Mouse (Mus musculus): ENCODE results near the gene Gm9495. TPM values are rescaled to one million over a fixed set of nuclear protein-coding genes. Genes with fewer than 3 reads are reported as not detected.
A peak's percentile ranks its signal among the peaks of the same experiment; 100 is the strongest.
"Not testable (repeated sequence)": the region's sequence is repeated elsewhere in the genome, so short reads cannot be mapped to it uniquely, and the experiment has no call there.

Gm9495 gene
- under 1 TPM in 1 of 2 experiments, not detected in 1; 0.11 TPM for total RNA-seq (2021)
- long read RNA-seq, experiment 1: 0 reads
- long read RNA-seq, experiment 2: 0 reads

- not testable (repeated sequence) for DNase-seq (ENCODE audit: low spot score in 2 of 2)
These were observed at the start of gene Gm9495 for GRCm38 (mm10) chr8:69453465-69453864. Gm9495 (minus strand) TSS chr8:69453565.

DNA sequence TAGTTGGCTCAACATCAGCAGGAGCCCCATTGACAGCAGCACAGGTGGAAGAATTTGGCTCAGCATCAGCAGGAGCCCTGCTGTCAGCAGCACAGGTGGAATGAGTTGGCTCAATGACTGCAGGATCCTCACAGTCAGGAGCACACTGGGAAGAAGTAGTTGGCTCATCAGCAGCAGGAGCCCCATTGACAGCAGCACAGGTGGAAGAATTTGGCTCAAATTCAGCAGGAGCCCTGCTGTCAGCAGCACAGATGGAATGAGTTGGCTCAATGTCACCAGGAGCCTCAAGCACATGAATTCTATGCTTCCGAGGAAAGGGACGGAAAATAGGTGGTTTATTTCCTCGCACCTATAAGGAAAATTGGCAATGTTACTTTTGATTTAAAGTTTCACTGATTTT is 21.6 kb upstream of the Gm9495 start:
- not testable (repeated sequence) for DNase-seq (ENCODE audit: low spot score in 2 of 2)

GRCm38 (mm10) chr8:69420018-69420417 is 33.3 kb downstream of the Gm9495 start:
- not testable (repeated sequence) for DNase-seq (ENCODE audit: low spot score in 2 of 2)

DNA sequence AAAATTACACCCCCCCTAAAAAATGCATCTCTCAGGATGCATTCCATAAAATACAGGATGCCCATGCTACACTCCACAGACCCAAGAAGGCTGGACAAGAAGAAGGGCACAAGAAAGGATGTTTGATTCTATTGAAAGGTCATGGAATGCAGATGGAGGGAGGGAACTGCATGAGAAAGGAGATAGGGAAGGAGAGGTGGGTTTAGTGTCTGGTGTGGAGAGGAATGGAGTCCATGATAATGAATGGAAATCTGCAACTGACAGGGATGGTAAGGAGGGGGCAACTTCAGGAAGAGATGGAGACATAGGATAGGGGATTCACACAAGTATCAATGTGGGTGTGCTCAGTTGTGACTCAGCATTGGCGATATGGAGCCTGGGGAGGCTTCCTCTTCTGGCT is 39.0 kb downstream of the Gm9495 start:
- DNase-seq (ENCODE audit: low spot score in 2 of 2): no peak

DNA sequence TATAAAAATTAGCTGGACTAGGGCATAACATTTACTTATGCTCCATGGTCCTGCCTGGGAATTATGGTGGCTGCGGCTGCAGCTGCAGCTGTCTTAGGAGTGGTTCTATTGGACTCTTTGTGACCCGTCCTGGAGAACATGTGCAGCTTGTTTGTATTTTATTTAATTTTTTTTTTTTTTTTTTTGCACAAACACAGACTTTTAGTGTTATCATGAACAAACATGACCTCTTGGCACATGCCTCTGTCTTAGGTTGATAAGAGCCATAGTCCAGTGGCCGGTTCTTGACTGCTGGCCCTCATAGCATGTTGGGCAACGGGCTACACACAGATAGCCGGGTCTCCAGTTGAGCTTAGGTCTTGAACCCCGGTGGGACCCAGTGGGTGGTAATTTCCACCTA is 48.6 kb downstream of the Gm9495 start:
- no peak for DNase-seq (ENCODE audit: low spot score in 2 of 2)

DNA sequence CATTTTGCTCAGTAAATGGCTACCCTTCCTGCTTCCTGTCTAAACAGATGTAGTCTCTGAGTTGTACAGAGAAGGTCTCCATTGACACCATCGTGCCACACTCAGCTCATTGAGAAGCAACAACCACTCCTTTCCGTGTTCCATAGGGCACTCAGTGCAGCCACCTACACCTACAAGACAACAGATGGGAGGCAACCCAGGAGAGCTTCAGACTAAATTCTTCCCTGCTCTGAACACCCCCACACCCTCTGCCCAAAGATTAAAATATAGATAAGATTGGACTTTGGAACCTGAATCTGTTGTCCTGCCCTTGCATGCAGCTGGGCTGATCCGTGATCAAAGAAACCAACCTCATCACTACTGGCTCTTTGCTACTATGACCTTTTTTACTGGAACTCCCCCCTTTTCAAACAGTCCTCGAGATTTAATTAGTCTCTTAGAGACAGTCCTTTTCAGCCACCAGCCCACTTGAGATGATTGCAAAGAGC is 53.4 kb downstream of the Gm9495 start:
- DNase-seq (ENCODE audit: low spot score in 2 of 2): no peak

GRCm38 (mm10) chr8:69399181-69399955 is 54.0 kb downstream of the Gm9495 start:
- peak; percentile 27 to 29 for DNase-seq (ENCODE audit: low spot score in 2 of 2)

GRCm38 (mm10) chr8:69396196-69396595 is 57.2 kb downstream of the Gm9495 start:
- DNase-seq (ENCODE audit: low spot score in 2 of 2): no peak

- DNase-seq (ENCODE audit: low spot score in 2 of 2): peak; percentile 51 to 77
These were observed 58.1 kb downstream of the Gm9495 start for GRCm38 (mm10) chr8:69395050-69395789.

DNA sequence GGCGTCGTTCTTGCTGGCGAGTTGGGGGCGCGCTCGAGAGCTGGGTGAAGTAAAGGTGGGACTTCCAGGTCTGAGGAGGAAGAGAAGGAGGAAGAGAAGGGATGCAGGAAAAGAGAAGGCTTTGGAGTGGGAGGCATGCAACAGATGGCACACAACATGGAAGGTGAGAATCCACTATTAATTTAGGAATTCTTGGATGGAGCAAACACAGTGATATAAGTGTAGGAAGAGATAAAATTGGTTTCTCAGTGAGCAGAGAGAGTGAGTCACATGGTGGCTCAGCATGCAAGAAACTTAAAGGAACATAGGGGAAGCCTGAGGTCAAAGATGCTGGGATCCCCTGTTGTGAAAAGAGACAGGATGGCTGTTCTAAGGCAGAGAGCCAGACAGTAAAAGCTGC is 69.0 kb downstream of the Gm9495 start:
- DNase-seq (ENCODE audit: low spot score in 2 of 2): no peak

Other genes with a start within 250 kb of the Gm9495 start
- gene Zfp930, start 244.5 kb downstream of the Gm9495 start, total RNA-seq (2021): 10 to 100 TPM; 14.0 to 15.5 TPM
- 10 to 100 TPM; 14.9 to 15.4 TPM for gene D130040H23Rik, start 182.5 kb downstream of the Gm9495 start, total RNA-seq (2021)
- gene Gm7697, start 69.4 kb upstream of the Gm9495 start, total RNA-seq (2021): not detected
- gene Zfp868, start 172.0 kb upstream of the Gm9495 start, total RNA-seq (2021): 10 to 100 TPM; 21.0 to 21.3 TPM
- 1 to 10 TPM; 4.5 to 4.9 TPM for gene Zfp964, start 200.9 kb upstream of the Gm9495 start, total RNA-seq (2021)

All from adrenal gland, postnatal 4 days (tissue).